Mouse (Mus musculus) sigmoid colon, adult 10 weeks (tissue): ENCODE results near the gene Wfdc10. TPM values are rescaled to one million over a fixed set of nuclear protein-coding genes. Genes with fewer than 3 reads are reported as not detected.

Source experiments
- polyA plus RNA-seq: library from polyadenylated mRNA; stranded (reverse); fragments of 350-450 nt; fragmentation: Illumina TruSeq; extraction: RNeasy Lipid Tissue Mini Kit (QIAGEN cat#74804); gene quantifications from one replicate; pipeline ENCODE4 v1.2.3, GENCODE M21; 2014; ENCODE audit warnings: low read depth, low replicate concordance

Wfdc10 gene
- not detected for polyA plus RNA-seq

GRCm38 (mm10) chr2:164655858-164656257, at the start of gene Wfdc10:
Wfdc10 (plus strand) TSS chr2:164656046.

DNA sequence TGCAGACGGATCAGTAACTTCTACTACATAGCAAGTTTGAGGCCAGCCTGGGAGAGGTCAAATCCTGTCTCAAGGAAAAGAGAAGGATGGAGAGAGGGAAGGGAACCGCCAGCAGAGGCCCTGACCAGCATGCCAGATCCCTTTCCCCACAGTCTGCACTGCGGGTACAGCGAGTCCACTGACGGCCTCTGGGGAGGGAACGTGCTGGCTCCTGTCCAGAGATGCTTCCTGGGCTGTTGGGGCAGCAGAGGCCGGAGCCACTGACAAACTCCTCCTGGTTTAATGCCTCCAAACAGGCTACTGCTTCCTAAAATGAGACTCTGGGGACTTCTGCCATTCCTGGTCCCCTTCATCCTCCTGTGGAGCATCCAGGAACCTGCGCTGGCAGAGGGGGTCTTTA, 42.4 kb upstream of the Wfdc10 start, which contains the start of the genes Wfdc6b and Wfdc8:
TSS of gene Wfdc6b (plus strand) at position 52 of the 400 bp plus-strand sequence.
TSS of gene Wfdc8 (minus strand) at position 156 of the 400 bp plus-strand sequence.

DNA sequence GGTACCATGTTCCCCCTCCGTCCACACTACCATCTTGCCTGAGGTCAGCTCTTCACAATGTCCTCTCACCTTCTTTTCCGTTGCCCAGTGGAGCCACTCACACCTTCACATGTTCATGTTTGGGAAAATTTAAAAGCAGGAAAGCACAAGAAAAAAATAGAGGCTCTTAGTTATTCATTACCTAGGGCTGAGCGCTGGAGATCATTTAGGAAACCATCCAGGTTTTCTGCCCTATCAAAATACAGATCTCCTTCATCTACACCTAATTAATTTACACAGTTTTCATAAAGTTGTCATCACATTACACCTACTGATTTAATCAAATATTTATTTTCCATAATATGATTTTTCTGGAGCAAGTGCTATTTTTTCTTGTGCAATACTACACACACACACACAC, 17.1 kb upstream of the Wfdc10 start, which contains the start of gene Wfdc16:
TSS of gene Wfdc16 (minus strand) at position 101 of the 400 bp plus-strand sequence.

GRCm38 (mm10) chr2:164656483-164656882, 637 bp downstream of the Wfdc10 start, which contains the start of gene Wfdc9:
Wfdc9 (minus strand) TSS chr2:164656583.

GRCm38 (mm10) chr2:164673987-164674386, 18.1 kb downstream of the Wfdc10 start, which contains the start of gene Wfdc11:
Wfdc11 (minus strand) TSS chr2:164674087.

GRCm38 (mm10) chr2:164684807-164685206, 29.0 kb downstream of the Wfdc10 start, which contains the start of gene Wfdc13:
Wfdc13 (plus strand) TSS chr2:164685107.

DNA sequence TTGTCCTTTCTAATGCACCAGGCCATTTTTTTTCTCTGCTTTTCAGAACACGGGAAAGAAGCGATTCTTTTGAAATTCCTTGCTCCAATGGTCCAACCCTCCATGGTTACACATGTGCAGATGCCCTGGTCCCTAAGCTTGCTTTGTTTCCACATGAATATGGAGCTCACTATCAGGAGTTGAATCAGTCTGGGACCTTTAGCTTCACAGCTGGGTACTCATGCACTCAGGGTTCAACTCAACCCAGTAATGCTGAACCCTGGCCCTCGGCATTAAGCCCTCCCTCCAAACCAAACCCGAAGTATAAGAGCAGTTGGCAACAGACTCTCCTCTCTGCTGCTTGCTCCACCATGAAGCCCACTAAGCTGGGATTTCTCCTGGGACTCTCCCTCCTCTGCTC, 42.4 kb downstream of the Wfdc10 start, which contains the start of gene Spint4:
TSS of gene Spint4 (plus strand) at position 301 of the 400 bp plus-strand sequence.

Other genes with a start within 250 kb of the Wfdc10 start
- 255 TPM for gene Sdc4, start 212.2 kb upstream of the Wfdc10 start, polyA plus RNA-seq
- gene Sys1, start 199.1 kb upstream of the Wfdc10 start, polyA plus RNA-seq = 10.1 TPM
- not detected for gene Gm20458, start 195.1 kb upstream of the Wfdc10 start, polyA plus RNA-seq
- gene Trp53tg5, start 182.3 kb upstream of the Wfdc10 start, polyA plus RNA-seq = not detected
- gene Dbndd2, start 169.9 kb upstream of the Wfdc10 start, polyA plus RNA-seq = 6.6 TPM
- gene Pigt, start 158.5 kb upstream of the Wfdc10 start, polyA plus RNA-seq = 8.1 TPM
- 30.2 TPM for gene Wfdc2, start 93.6 kb upstream of the Wfdc10 start, polyA plus RNA-seq
- gene Spint3, start 82.6 kb upstream of the Wfdc10 start, polyA plus RNA-seq = not detected
- not detected for gene Wfdc6a, start 70.6 kb upstream of the Wfdc10 start, polyA plus RNA-seq
- not detected for gene Eppin, start 62.5 kb upstream of the Wfdc10 start, polyA plus RNA-seq
- not detected for gene Wfdc6b, start 42.5 kb upstream of the Wfdc10 start, polyA plus RNA-seq
- gene Wfdc8, start 42.4 kb upstream of the Wfdc10 start, polyA plus RNA-seq = 0.50 TPM
- gene Wfdc16, start 17.2 kb upstream of the Wfdc10 start, polyA plus RNA-seq = not detected
- gene Wfdc9, start 537 bp downstream of the Wfdc10 start, polyA plus RNA-seq = not detected
- gene Wfdc11, start 18.0 kb downstream of the Wfdc10 start, polyA plus RNA-seq = not detected
- 0.57 TPM for gene Wfdc13, start 29.1 kb downstream of the Wfdc10 start, polyA plus RNA-seq
- gene Spint4, start 42.5 kb downstream of the Wfdc10 start, polyA plus RNA-seq = not detected
- not detected for gene Spint5, start 59.3 kb downstream of the Wfdc10 start, polyA plus RNA-seq
- 0.82 TPM for gene Wfdc3, start 89.9 kb downstream of the Wfdc10 start, polyA plus RNA-seq
- gene Dnttip1, start 89.9 kb downstream of the Wfdc10 start, polyA plus RNA-seq = 3.6 TPM
- 7.9 TPM for gene Ube2c, start 113.9 kb downstream of the Wfdc10 start, polyA plus RNA-seq
- not detected for gene Tnnc2, start 123.9 kb downstream of the Wfdc10 start, polyA plus RNA-seq
- gene Snx21, start 129.8 kb downstream of the Wfdc10 start, polyA plus RNA-seq = 3.5 TPM
- gene Acot8, start 148.8 kb downstream of the Wfdc10 start, polyA plus RNA-seq = 4.1 TPM
- 2.7 TPM for gene Zswim3, start 149.1 kb downstream of the Wfdc10 start, polyA plus RNA-seq
- gene Zswim1, start 166.6 kb downstream of the Wfdc10 start, polyA plus RNA-seq = 1.4 TPM
- gene Spata25, start 172.5 kb downstream of the Wfdc10 start, polyA plus RNA-seq = not detected
- gene Ctsa, start 176.8 kb downstream of the Wfdc10 start, polyA plus RNA-seq = 43.1 TPM
- not detected for gene Neurl2, start 177.4 kb downstream of the Wfdc10 start, polyA plus RNA-seq
- gene Pltp, start 201.7 kb downstream of the Wfdc10 start, polyA plus RNA-seq = 1.9 TPM
- gene Pcif1, start 223.3 kb downstream of the Wfdc10 start, polyA plus RNA-seq = 3.1 TPM